Mouse (Mus musculus) heart, adult 2 months (tissue): ENCODE results near the gene Ttc28.

Experiments
- CTCF ChIP-seq: fragments of 200-600 bp; IDR thresholded peaks from 2 replicates; pipeline ENCODE4 v1.8.1; 2022; ENCODE audit warnings: antibody characterized with exemption, mild to moderate bottlenecking, moderate library complexity
- POLR2A ChIP-seq: fragments of 200-500 bp; IDR thresholded peaks from 2 replicates; pipeline ENCODE4 v1.6.1; 2011; ENCODE audit warnings: mild to moderate bottlenecking, low read depth, low read length, control low read depth; ENCODE audit not compliant: insufficient read depth

GRCm38 (mm10) chr5:111012064-111012463 is 132.5 kb downstream of the Ttc28 start:
- no peak for TF ChIP-seq CTCF
- TF ChIP-seq POLR2A, result no peak
